Mouse (Mus musculus) left cerebral cortex, postnatal 4 days (tissue): Measurements from ENCODE around the gene Gspt1. TPM values are rescaled to one million over a fixed set of nuclear protein-coding genes. Genes with fewer than 3 reads are reported as not detected.

ENCODE experiments used
- microRNA-seq: library from miRNA; unstranded; fragments of <30 nt; microRNA quantifications from one replicate; pipeline ENCODE4 v1.2.0, GENCODE M21; 2022
- total RNA-seq, 2 experiments: library from RNA; stranded (reverse); gene quantifications; 2 replicates each; pipeline ENCODE4 v1.2.3; 2021

Gene Gspt1
- total RNA-seq, 2 experiments from 2014 or later = 116 to 125 TPM

Small RNAs within 50 kb of the gene (microRNA-seq; reads per million reads assigned to microRNA genes)
- gene Mir1945 = 4.8 reads per million, percentile 11 among the genes with 10 or more reads in this experiment

Other genes with a start within 250 kb of the Gspt1 start
- gene Snn, start 193.4 kb downstream of the Gspt1 start, total RNA-seq = 100 to 1,000 TPM; 269 to 310 TPM
- gene Litaf, start 188.2 kb downstream of the Gspt1 start, total RNA-seq = 10 to 100 TPM; 12.1 to 13.8 TPM
- gene Txndc11, start 119.7 kb downstream of the Gspt1 start, total RNA-seq = 10 to 100 TPM; 39.4 to 39.7 TPM
- gene Zc3h7a, start 77.9 kb downstream of the Gspt1 start, total RNA-seq = 100 to 1,000 TPM in 1 of 2 experiments, 10 to 100 TPM in 1; 81.8 to 101 TPM
- 10 to 100 TPM; 70.6 to 75.7 TPM for gene Rsl1d1, start 51.0 kb downstream of the Gspt1 start, total RNA-seq
- not detected for gene Tnfrsf17, start 59.5 kb upstream of the Gspt1 start, total RNA-seq
- gene Snx29, start 68.6 kb upstream of the Gspt1 start, total RNA-seq = 10 to 100 TPM; 46.2 to 46.6 TPM